Mouse (Mus musculus) testis, adult 2 months (tissue): ENCODE measurements around the gene Ell. TPM values are rescaled to one million over a fixed set of nuclear protein-coding genes. Genes with fewer than 3 reads are reported as not detected.

ENCODE experiments used
- H3K27ac ChIP-seq: fragments of 200-500 bp; 2 replicates; pipeline ENCODE4 v1.5.1; 2012; ENCODE audit warnings: low read depth, low read length; ENCODE audit not compliant: control insufficient read depth, insufficient read depth
- H3K27me3 ChIP-seq: fragments of 200-500 bp; 2 replicates; pipeline ENCODE4 v1.6.1; 2012; ENCODE audit warnings: mild to moderate bottlenecking, low read length, moderate library complexity; ENCODE audit not compliant: control insufficient read depth, insufficient read depth
- H3K36me3 ChIP-seq: fragments of 200-500 bp; 2 replicates; pipeline ENCODE4 v1.6.1; 2012; ENCODE audit warnings: mild to moderate bottlenecking, low read length; ENCODE audit not compliant: control insufficient read depth, insufficient read depth
- H3K4me1 ChIP-seq: fragments of 200-500 bp; 2 replicates; pipeline ENCODE4 v1.6.1; 2012; ENCODE audit warnings: low read length; ENCODE audit not compliant: control insufficient read depth, insufficient read depth
- H3K4me3 ChIP-seq: fragments of 200-500 bp; 2 replicates; pipeline ENCODE4 v1.5.1; 2012; ENCODE audit warnings: low read depth, mild to moderate bottlenecking, low read length, moderate library complexity, mixed read lengths; ENCODE audit not compliant: control insufficient read depth
- CTCF ChIP-seq: fragments of 200-500 bp; IDR thresholded peaks from 2 replicates; pipeline ENCODE4 v1.5.1; 2012; ENCODE audit warnings: low read depth, mild to moderate bottlenecking, inconsistent platforms, low read length, moderate library complexity; ENCODE audit not compliant: control insufficient read depth, insufficient read depth, insufficient replicate concordance
- POLR2A ChIP-seq: fragments of 200-500 bp; IDR thresholded peaks from 2 replicates; pipeline ENCODE4 v1.6.1; 2012; ENCODE audit warnings: low read depth, mild to moderate bottlenecking, inconsistent platforms, low read length, moderate library complexity; ENCODE audit not compliant: control insufficient read depth
- polyA plus RNA-seq: library from polyadenylated mRNA; depleted of rRNA; stranded (reverse); fragments of >200 nt; gene quantifications from 2 replicates; pipeline ENCODE4 v1.2.3, GENCODE M21; 2012

The Ell gene
- polyA plus RNA-seq, 1 experiment: 42.5 TPM

DNA sequence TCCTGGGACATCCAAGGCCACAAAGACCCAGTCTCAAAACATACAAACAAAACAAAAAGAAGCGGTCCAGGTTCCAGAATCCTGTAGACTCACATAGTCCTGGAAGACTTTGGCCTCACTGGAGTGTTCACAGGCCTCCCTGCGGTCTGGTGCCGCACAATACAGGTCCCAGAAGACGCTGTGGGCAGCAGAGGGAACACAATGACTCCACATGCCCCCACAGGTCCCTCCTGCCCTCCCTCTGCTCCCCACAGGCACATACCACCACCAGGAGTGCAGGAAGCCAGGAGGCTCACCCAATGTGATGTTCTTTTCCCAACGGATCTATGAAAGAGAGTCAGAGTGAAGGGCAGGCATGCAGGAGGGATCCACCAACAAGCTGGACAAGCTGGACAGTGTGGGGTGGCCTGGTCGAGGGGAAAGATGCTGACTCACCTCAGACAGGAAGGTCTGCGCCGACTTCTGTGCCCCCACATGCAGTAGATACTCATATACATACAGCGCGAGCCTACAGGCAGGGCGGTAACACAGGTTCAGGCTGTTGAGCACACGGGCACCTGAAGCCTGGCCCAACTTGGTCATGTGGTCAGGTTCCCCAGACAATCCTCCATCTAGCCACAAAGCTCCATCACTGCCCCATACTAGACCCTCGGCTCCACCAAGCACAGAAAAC, 63.0 kb downstream of the Ell start:
- peaks cover 49% of the 10 kb centered on the region for H3K4me1 ChIP-seq
- H3K36me3 ChIP-seq: no peaks in the 10 kb centered on the region
- H3K4me3 ChIP-seq: no peak overlapping the region
- no peak overlapping the region for H3K27ac ChIP-seq
- no peak for TF ChIP-seq CTCF
- no peak for TF ChIP-seq POLR2A
- no peaks in the 10 kb centered on the region for H3K27me3 ChIP-seq

GRCm38 (mm10) chr8:70604558-70604957, 65.3 kb downstream of the Ell start:
- TF ChIP-seq CTCF (no peak), POLR2A (no peak)
- H3K27ac ChIP-seq: no peak overlapping the region
- H3K27me3 ChIP-seq: no peaks in the 10 kb centered on the region
- H3K36me3 ChIP-seq: no peaks in the 10 kb centered on the region
- H3K4me3 ChIP-seq: no peak overlapping the region
- peaks cover 47% of the 10 kb centered on the region for H3K4me1 ChIP-seq

DNA sequence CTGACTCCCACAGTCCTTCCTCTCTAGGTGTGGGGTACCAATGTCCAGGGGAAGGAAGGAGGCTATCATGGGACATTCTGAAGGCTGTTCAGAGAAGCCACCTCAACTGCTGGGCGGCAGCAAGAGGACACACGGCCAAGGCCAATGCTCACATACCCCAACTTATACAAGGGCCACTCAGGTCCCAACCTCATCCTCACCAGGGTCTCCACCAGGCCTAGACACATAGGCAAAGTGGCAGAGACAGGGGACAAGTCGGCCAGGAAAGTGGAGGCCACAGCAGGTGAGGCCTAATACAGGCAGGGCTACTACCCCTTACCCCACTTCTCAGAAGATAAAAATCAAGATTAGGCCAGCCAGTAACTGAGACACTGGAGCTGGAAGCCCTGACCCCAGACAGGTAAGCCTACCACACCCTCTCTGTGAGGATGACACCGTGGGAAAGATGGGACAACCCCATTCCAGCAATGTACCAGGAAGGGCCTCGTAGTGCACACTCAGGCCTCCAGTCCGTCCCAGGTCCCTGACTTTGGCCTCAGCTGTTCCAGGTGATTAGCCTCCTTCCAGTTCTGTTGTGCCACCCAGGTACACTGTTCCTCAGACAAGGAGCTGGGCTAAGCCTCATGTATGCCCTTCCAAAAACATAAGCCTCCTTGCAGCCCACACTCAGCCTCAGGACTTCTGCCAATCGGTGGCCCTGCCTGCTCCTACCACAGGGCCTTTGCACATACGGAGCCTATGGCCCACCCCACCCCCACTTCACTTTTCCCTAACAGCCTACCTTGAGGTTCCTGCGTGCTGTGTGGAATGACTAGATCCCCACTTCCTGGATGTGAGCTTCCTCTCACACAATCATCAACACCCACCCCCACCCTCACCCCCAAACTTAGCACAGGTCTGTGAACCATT, 66.9 kb downstream of the Ell start:
- peaks cover 46% of the 10 kb centered on the region for H3K4me1 ChIP-seq
- H3K36me3 ChIP-seq: no peaks in the 10 kb centered on the region

GRCm38 (mm10) chr8:70606780-70607602, 67.7 kb downstream of the Ell start:
- TF ChIP-seq CTCF: no peak
- no peak for TF ChIP-seq POLR2A
- Histone ChIP-seq H3K27ac (no peak overlapping the region), H3K4me1 (peaks cover 40% of the 10 kb centered on the region), H3K27me3 (no peaks in the 10 kb centered on the region), H3K4me3 (no peak overlapping the region), H3K36me3 (no peaks in the 10 kb centered on the region)

More for the DNA sequence above, 66.9 kb downstream of the Ell start:
- Histone ChIP-seq H3K4me3 (no peak overlapping the region), H3K27me3 (no peaks in the 10 kb centered on the region), H3K27ac (no peak overlapping the region)
- no peak for TF ChIP-seq POLR2A
- TF ChIP-seq CTCF: no peak

DNA sequence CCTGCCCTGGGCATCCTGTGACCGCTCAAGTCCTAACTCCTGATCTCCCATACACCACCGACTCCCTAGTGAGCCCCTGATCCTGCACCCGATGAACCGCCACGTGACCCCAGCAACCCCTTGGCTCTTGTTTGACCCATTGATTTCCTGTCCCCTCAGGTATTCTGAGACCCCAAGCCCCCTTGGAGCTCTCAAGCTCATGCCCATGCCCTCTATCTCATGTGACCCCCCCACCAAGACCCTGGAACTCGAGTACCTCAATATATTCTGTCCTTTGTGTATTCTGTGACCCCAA, 68.3 kb downstream of the Ell start:
- Histone ChIP-seq H3K36me3 (no peaks in the 10 kb centered on the region), H3K27me3 (no peaks in the 10 kb centered on the region), H3K4me1 (peaks cover 37% of the 10 kb centered on the region), H3K4me3 (peak overlapping the region; percentile 83), H3K27ac (no peak overlapping the region; the same call in 1 of the 2 replicates)
- TF ChIP-seq CTCF (no peak), POLR2A (no peak)

DNA sequence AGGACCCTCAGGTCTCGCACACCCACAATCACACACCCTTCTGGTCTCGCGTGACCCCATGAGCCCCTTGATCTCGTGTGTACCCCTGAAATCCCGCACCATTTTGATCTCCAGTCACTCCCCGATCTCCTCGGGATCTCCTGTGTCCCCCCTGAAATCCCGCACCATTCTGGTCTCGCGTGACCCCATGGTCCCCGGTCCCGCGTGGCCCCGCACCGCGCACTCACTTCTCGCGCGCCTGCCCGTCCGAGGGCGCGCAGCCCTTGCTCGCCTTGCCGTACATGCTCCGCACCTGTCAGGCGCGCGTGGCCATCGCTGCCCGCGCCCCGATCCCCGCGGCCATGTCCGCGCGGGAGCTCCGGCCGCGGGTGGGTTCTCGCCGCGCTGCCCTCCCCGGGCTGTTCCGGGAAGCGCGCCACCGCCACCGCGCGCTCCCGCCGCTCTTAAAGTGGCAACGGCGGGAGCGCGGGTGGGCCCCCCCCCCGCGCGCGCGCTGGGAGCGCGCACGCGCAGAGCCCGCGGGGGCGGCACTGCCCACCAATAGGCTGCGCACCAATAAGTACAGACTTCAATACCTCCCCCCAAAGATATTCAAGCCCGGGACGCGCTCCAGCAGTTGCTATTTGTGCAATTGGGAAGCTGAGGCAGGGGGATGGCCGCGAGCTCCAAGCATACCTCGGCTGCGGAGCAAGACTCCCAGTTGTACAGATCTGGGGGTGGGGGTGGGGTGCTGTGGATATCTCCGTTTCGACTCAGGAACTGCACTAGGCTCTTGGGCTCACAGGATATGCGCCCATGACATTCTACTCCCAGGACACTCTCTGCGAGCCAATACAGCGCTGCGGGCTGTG, 68.9 kb downstream of the Ell start:
- no peak for TF ChIP-seq POLR2A
- TF ChIP-seq CTCF: no peak
- H3K4me1 ChIP-seq: peaks cover 37% of the 10 kb centered on the region
- H3K36me3 ChIP-seq: no peaks in the 10 kb centered on the region
- no peaks in the 10 kb centered on the region for H3K27me3 ChIP-seq
- peak overlapping the region; percentile 88 for H3K27ac ChIP-seq
- peak overlapping the region; percentile 83 for H3K4me3 ChIP-seq
